Mouse (Mus musculus) adrenal gland, adult (tissue): Measurements from ENCODE around the gene Vinac1.

Experiments used
- DNase-seq, 2 experiments: peaks; one replicate each; pipeline ENCODE4 v3.0.0; 2022 to 2023; ENCODE audit warnings: low spot score in 1 of 2; ENCODE audit not compliant: inconsistent age in 2 of 2

The Vinac1 gene

GRCm38 (mm10) chr2:129040567-129040966 is 7.4 kb downstream of the Vinac1 start:
- no peak for DNase-seq

DNA sequence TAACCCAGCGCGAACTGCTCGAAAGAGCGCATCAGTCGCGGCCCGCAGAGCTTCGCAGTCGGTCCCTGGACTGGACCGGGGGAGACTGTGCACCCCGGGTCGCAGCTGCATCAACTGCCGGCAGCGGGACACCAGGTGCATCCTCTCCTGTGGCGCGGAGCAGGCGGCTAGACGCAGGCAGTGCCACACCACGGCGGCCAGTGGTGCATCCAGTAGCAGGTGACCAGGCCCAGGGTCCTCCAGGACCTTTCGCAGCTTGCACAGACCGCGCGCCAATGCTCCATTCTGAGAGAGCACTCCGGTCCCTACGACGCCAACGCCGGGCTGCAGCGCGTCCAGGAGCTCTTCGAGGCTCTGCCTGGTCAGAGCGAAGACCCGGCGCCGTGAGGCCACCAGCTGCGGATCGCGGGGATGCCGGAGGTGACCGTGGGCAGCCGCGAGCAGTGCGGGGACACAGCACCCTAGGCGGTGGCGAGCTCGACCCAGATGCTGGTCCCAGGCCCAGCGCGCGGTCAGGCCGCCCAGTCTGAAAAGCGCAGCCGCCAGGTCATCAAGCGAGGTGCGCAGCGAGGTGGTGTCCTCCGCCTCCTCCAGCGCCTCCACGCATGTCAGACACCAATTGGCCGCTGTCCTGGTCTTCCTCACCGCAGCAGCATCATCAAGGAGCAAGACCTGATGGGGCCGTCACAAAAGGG is 8.9 kb downstream of the Vinac1 start:
- DNase-seq, result peak in 1 of 2 experiments; percentile 52

- DNase-seq, result peak in 1 of 2 experiments; percentile 54
These were observed 9.5 kb downstream of the Vinac1 start for GRCm38 (mm10) chr2:129038426-129038936.

DNA sequence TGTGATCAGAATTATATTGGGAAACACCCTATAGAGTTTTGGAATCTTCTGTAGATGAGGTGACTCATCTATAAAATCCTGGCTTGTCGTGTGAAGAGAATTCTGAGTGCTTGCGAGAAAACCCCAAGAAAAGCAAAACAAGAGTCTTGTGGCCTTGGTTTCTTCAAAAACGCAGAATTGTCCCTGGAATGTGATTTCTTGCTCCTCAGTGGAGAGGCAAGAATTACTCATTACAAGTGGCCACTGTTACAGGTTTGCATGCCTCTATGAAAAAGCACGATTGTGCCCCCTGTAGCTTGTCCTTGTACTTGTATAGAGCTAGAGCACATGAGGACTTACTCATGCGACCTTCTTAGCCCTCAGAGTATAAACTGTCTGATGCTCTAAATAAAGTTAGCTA is 12.6 kb downstream of the Vinac1 start:
- DNase-seq, result no peak

- DNase-seq, result peak in 1 of 2 experiments; percentile 82
These were observed 23.2 kb downstream of the Vinac1 start for GRCm38 (mm10) chr2:129024820-129025219.

DNA sequence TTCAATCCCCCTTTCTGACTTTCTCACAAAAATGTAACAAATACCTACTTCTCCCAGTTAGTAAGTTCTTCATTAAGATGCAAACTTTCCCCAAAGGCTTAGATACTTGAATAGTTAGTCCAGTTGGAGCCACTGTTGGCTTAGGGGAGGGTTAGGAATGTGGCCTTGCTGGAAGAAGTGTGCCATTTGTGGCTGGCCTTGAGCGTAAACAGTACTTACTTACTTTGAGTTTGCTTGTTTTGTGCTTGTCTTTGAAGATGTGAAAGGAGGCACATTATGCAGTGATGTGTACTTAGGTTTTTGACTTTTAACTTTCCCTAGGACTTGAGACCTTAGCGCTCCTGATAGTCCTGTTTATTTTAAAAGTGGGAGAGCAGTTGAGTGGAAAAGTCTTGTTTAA is 27.9 kb downstream of the Vinac1 start:
- DNase-seq, result peak; percentile 46 to 79

GRCm38 (mm10) chr2:129008867-129009266 is 39.1 kb downstream of the Vinac1 start:
- peak in 1 of 2 experiments; percentile 50 for DNase-seq

GRCm38 (mm10) chr2:129006194-129006749 is 41.7 kb downstream of the Vinac1 start:
- DNase-seq, result no peak

GRCm38 (mm10) chr2:129004872-129005271 is 43.1 kb downstream of the Vinac1 start:
- DNase-seq, result no peak

- no peak for DNase-seq
These were observed 63.2 kb downstream of the Vinac1 start for GRCm38 (mm10) chr2:128984746-128985145.

- no peak for DNase-seq
These were observed 72.4 kb downstream of the Vinac1 start for GRCm38 (mm10) chr2:128975572-128975971.
